Mouse (Mus musculus): Measurements from ENCODE around the gene Rasip1. TPM values are rescaled to one million over a fixed set of nuclear protein-coding genes. Genes with fewer than 3 reads are reported as not detected.

The Rasip1 gene
- polyA plus RNA-seq (2015; fragmentation: Illumina TruSeq; extraction: RNeasy Lipid Tissue Mini Kit (QIAGEN cat#74804); ENCODE audit: insufficient read depth, low read depth, low replicate concordance) = 11.1 TPM

GRCm38 (mm10) chr7:45627261-45627660, at the start of gene Rasip1:
Gene Rasip1 (plus strand): TSS chr7:45627488.

GRCm38 (mm10) chr7:45617042-45617695, 10.1 kb upstream of the Rasip1 start, which contains the start of gene Fut1:
Gene Fut1 (plus strand): TSS chr7:45617289.

GRCm38 (mm10) chr7:45621443-45621842, 5.8 kb upstream of the Rasip1 start, which contains the start of gene Izumo1:
Gene Izumo1 (plus strand): TSS chr7:45621811.

GRCm38 (mm10) chr7:45639561-45640027, 12.3 kb downstream of the Rasip1 start, which contains the start of gene Mamstr:
Gene Mamstr (plus strand): TSS chr7:45639977.

GRCm38 (mm10) chr7:45666161-45666560, 38.9 kb downstream of the Rasip1 start, which contains the start of gene Fut2:
Gene Fut2 (minus strand): TSS chr7:45666394.

GRCm38 (mm10) chr7:45683396-45684050, 56.2 kb downstream of the Rasip1 start, which contains the start of gene Ntn5:
Gene Ntn5 (plus strand): TSS chr7:45684022.

Other genes with a start within 250 kb of the Rasip1 start
- 230 TPM for gene Snrnp70, start 231.7 kb upstream of the Rasip1 start, polyA plus RNA-seq (2015; fragmentation: Illumina TruSeq; extraction: RNeasy Lipid Tissue Mini Kit (QIAGEN cat#74804); ENCODE audit: insufficient read depth, low read depth, low replicate concordance)
- not detected for gene Kcna7, start 221.8 kb upstream of the Rasip1 start, polyA plus RNA-seq (2015; fragmentation: Illumina TruSeq; extraction: RNeasy Lipid Tissue Mini Kit (QIAGEN cat#74804); ENCODE audit: insufficient read depth, low read depth, low replicate concordance)
- gene Ntf5, start 213.8 kb upstream of the Rasip1 start, polyA plus RNA-seq (2015; fragmentation: Illumina TruSeq; extraction: RNeasy Lipid Tissue Mini Kit (QIAGEN cat#74804); ENCODE audit: insufficient read depth, low read depth, low replicate concordance) = not detected
- not detected for gene Lhb, start 206.7 kb upstream of the Rasip1 start, polyA plus RNA-seq (2015; fragmentation: Illumina TruSeq; extraction: RNeasy Lipid Tissue Mini Kit (QIAGEN cat#74804); ENCODE audit: insufficient read depth, low read depth, low replicate concordance)
- gene Gys1, start 192.6 kb upstream of the Rasip1 start, polyA plus RNA-seq (2015; fragmentation: Illumina TruSeq; extraction: RNeasy Lipid Tissue Mini Kit (QIAGEN cat#74804); ENCODE audit: insufficient read depth, low read depth, low replicate concordance) = 3.9 TPM
- 11.0 TPM for gene Ruvbl2, start 189.4 kb upstream of the Rasip1 start, polyA plus RNA-seq (2015; fragmentation: Illumina TruSeq; extraction: RNeasy Lipid Tissue Mini Kit (QIAGEN cat#74804); ENCODE audit: insufficient read depth, low read depth, low replicate concordance)
- 893 TPM for gene Ftl1, start 167.6 kb upstream of the Rasip1 start, polyA plus RNA-seq (2015; fragmentation: Illumina TruSeq; extraction: RNeasy Lipid Tissue Mini Kit (QIAGEN cat#74804); ENCODE audit: insufficient read depth, low read depth, low replicate concordance)
- gene Bax, start 160.6 kb upstream of the Rasip1 start, polyA plus RNA-seq (2015; fragmentation: Illumina TruSeq; extraction: RNeasy Lipid Tissue Mini Kit (QIAGEN cat#74804); ENCODE audit: insufficient read depth, low read depth, low replicate concordance) = 42.0 TPM
- 1.5 TPM for gene Tulp2, start 145.6 kb upstream of the Rasip1 start, polyA plus RNA-seq (2015; fragmentation: Illumina TruSeq; extraction: RNeasy Lipid Tissue Mini Kit (QIAGEN cat#74804); ENCODE audit: insufficient read depth, low read depth, low replicate concordance)
- gene Gm45808, start 140.7 kb upstream of the Rasip1 start, polyA plus RNA-seq (2015; fragmentation: Illumina TruSeq; extraction: RNeasy Lipid Tissue Mini Kit (QIAGEN cat#74804); ENCODE audit: insufficient read depth, low read depth, low replicate concordance) = not detected
- 2.1 TPM for gene Dhdh, start 138.7 kb upstream of the Rasip1 start, polyA plus RNA-seq (2015; fragmentation: Illumina TruSeq; extraction: RNeasy Lipid Tissue Mini Kit (QIAGEN cat#74804); ENCODE audit: insufficient read depth, low read depth, low replicate concordance)
- gene Nucb1, start 117.1 kb upstream of the Rasip1 start, polyA plus RNA-seq (2015; fragmentation: Illumina TruSeq; extraction: RNeasy Lipid Tissue Mini Kit (QIAGEN cat#74804); ENCODE audit: insufficient read depth, low read depth, low replicate concordance) = 43.0 TPM
- 14.2 TPM for gene Ppp1r15a, start 101.2 kb upstream of the Rasip1 start, polyA plus RNA-seq (2015; fragmentation: Illumina TruSeq; extraction: RNeasy Lipid Tissue Mini Kit (QIAGEN cat#74804); ENCODE audit: insufficient read depth, low read depth, low replicate concordance)
- gene Plekha4, start 101.2 kb upstream of the Rasip1 start, polyA plus RNA-seq (2015; fragmentation: Illumina TruSeq; extraction: RNeasy Lipid Tissue Mini Kit (QIAGEN cat#74804); ENCODE audit: insufficient read depth, low read depth, low replicate concordance) = 3.5 TPM
- gene Hsd17b14, start 72.6 kb upstream of the Rasip1 start, polyA plus RNA-seq (2015; fragmentation: Illumina TruSeq; extraction: RNeasy Lipid Tissue Mini Kit (QIAGEN cat#74804); ENCODE audit: insufficient read depth, low read depth, low replicate concordance) = not detected
- 127 TPM for gene Bcat2, start 57.3 kb upstream of the Rasip1 start, polyA plus RNA-seq (2015; fragmentation: Illumina TruSeq; extraction: RNeasy Lipid Tissue Mini Kit (QIAGEN cat#74804); ENCODE audit: insufficient read depth, low read depth, low replicate concordance)
- gene Fgf21, start 12.0 kb upstream of the Rasip1 start, polyA plus RNA-seq (2015; fragmentation: Illumina TruSeq; extraction: RNeasy Lipid Tissue Mini Kit (QIAGEN cat#74804); ENCODE audit: insufficient read depth, low read depth, low replicate concordance) = 41.8 TPM
- 4.9 TPM for gene Fut1, start 10.2 kb upstream of the Rasip1 start, polyA plus RNA-seq (2015; fragmentation: Illumina TruSeq; extraction: RNeasy Lipid Tissue Mini Kit (QIAGEN cat#74804); ENCODE audit: insufficient read depth, low read depth, low replicate concordance)
- gene Izumo1, start 5.7 kb upstream of the Rasip1 start, polyA plus RNA-seq (2015; fragmentation: Illumina TruSeq; extraction: RNeasy Lipid Tissue Mini Kit (QIAGEN cat#74804); ENCODE audit: insufficient read depth, low read depth, low replicate concordance) = 2.0 TPM
- gene Mamstr, start 12.5 kb downstream of the Rasip1 start, polyA plus RNA-seq (2015; fragmentation: Illumina TruSeq; extraction: RNeasy Lipid Tissue Mini Kit (QIAGEN cat#74804); ENCODE audit: insufficient read depth, low read depth, low replicate concordance) = 2.2 TPM
- gene Fut2, start 38.9 kb downstream of the Rasip1 start, polyA plus RNA-seq (2015; fragmentation: Illumina TruSeq; extraction: RNeasy Lipid Tissue Mini Kit (QIAGEN cat#74804); ENCODE audit: insufficient read depth, low read depth, low replicate concordance) = not detected
- gene Ntn5, start 56.5 kb downstream of the Rasip1 start, polyA plus RNA-seq (2015; fragmentation: Illumina TruSeq; extraction: RNeasy Lipid Tissue Mini Kit (QIAGEN cat#74804); ENCODE audit: insufficient read depth, low read depth, low replicate concordance) = not detected
- not detected for gene Sec1, start 66.9 kb downstream of the Rasip1 start, polyA plus RNA-seq (2015; fragmentation: Illumina TruSeq; extraction: RNeasy Lipid Tissue Mini Kit (QIAGEN cat#74804); ENCODE audit: insufficient read depth, low read depth, low replicate concordance)
- gene Car11, start 72.4 kb downstream of the Rasip1 start, polyA plus RNA-seq (2015; fragmentation: Illumina TruSeq; extraction: RNeasy Lipid Tissue Mini Kit (QIAGEN cat#74804); ENCODE audit: insufficient read depth, low read depth, low replicate concordance) = 2.1 TPM
- gene Dbp, start 77.6 kb downstream of the Rasip1 start, polyA plus RNA-seq (2015; fragmentation: Illumina TruSeq; extraction: RNeasy Lipid Tissue Mini Kit (QIAGEN cat#74804); ENCODE audit: insufficient read depth, low read depth, low replicate concordance) = 5.6 TPM
- gene Rpl18, start 88.0 kb downstream of the Rasip1 start, polyA plus RNA-seq (2015; fragmentation: Illumina TruSeq; extraction: RNeasy Lipid Tissue Mini Kit (QIAGEN cat#74804); ENCODE audit: insufficient read depth, low read depth, low replicate concordance) = 401 TPM
- 9.0 TPM for gene Sphk2, start 90.5 kb downstream of the Rasip1 start, polyA plus RNA-seq (2015; fragmentation: Illumina TruSeq; extraction: RNeasy Lipid Tissue Mini Kit (QIAGEN cat#74804); ENCODE audit: insufficient read depth, low read depth, low replicate concordance)
- gene Fam83e, start 93.7 kb downstream of the Rasip1 start, polyA plus RNA-seq (2015; fragmentation: Illumina TruSeq; extraction: RNeasy Lipid Tissue Mini Kit (QIAGEN cat#74804); ENCODE audit: insufficient read depth, low read depth, low replicate concordance) = not detected
- gene Spaca4, start 98.3 kb downstream of the Rasip1 start, polyA plus RNA-seq (2015; fragmentation: Illumina TruSeq; extraction: RNeasy Lipid Tissue Mini Kit (QIAGEN cat#74804); ENCODE audit: insufficient read depth, low read depth, low replicate concordance) = not detected
- gene Lmtk3, start 156.2 kb downstream of the Rasip1 start, polyA plus RNA-seq (2015; fragmentation: Illumina TruSeq; extraction: RNeasy Lipid Tissue Mini Kit (QIAGEN cat#74804); ENCODE audit: insufficient read depth, low read depth, low replicate concordance) = 4.6 TPM
- not detected for gene Sult2b1, start 157.2 kb downstream of the Rasip1 start, polyA plus RNA-seq (2015; fragmentation: Illumina TruSeq; extraction: RNeasy Lipid Tissue Mini Kit (QIAGEN cat#74804); ENCODE audit: insufficient read depth, low read depth, low replicate concordance)
- 31.3 TPM for gene Cyth2, start 187.1 kb downstream of the Rasip1 start, polyA plus RNA-seq (2015; fragmentation: Illumina TruSeq; extraction: RNeasy Lipid Tissue Mini Kit (QIAGEN cat#74804); ENCODE audit: insufficient read depth, low read depth, low replicate concordance)
- gene Kcnj14, start 197.3 kb downstream of the Rasip1 start, polyA plus RNA-seq (2015; fragmentation: Illumina TruSeq; extraction: RNeasy Lipid Tissue Mini Kit (QIAGEN cat#74804); ENCODE audit: insufficient read depth, low read depth, low replicate concordance) = not detected
- 4.1 TPM for gene Grwd1, start 203.5 kb downstream of the Rasip1 start, polyA plus RNA-seq (2015; fragmentation: Illumina TruSeq; extraction: RNeasy Lipid Tissue Mini Kit (QIAGEN cat#74804); ENCODE audit: insufficient read depth, low read depth, low replicate concordance)
- 53.6 TPM for gene Kdelr1, start 245.3 kb downstream of the Rasip1 start, polyA plus RNA-seq (2015; fragmentation: Illumina TruSeq; extraction: RNeasy Lipid Tissue Mini Kit (QIAGEN cat#74804); ENCODE audit: insufficient read depth, low read depth, low replicate concordance)